Mouse (Mus musculus) left cerebral cortex, adult 8-10 months (tissue): ENCODE measurements around the gene Arhgap23. TPM values are rescaled to one million over a fixed set of nuclear protein-coding genes. Genes with fewer than 3 reads are reported as not detected.

Experiments
- DNase-seq, 2 experiments: peaks; one replicate each; pipeline ENCODE4 v3.0.0; 2022; ENCODE audit warnings: low spot score in 2 of 2
- total RNA-seq, 4 experiments: library from RNA; stranded (reverse); gene quantifications; 2 replicates each; pipeline ENCODE4 v1.2.4; 2022

Arhgap23 gene
- total RNA-seq, 4 experiments from 2014 or later = 72.5 to 74.5 (median 73.4) TPM

GRCm38 (mm10) chr11:97547957-97548706 lies 132.8 kb downstream of the Arhgap23 start:
- DNase-seq = no peak

GRCm38 (mm10) chr11:97548757-97549156 lies 133.4 kb downstream of the Arhgap23 start:
- DNase-seq = no peak

Other genes with a start within 250 kb of the Arhgap23 start
- gene Kpnb1, start 227.7 kb upstream of the Arhgap23 start, total RNA-seq = 100 to 1,000 TPM; 114 to 121 (median 120) TPM
- 100 to 1,000 TPM; 139 to 152 (median 146) TPM for gene Npepps, start 134.9 kb upstream of the Arhgap23 start, total RNA-seq
- gene Mrpl45, start 99.8 kb upstream of the Arhgap23 start, total RNA-seq = 10 to 100 TPM; 22.5 to 27.2 (median 24.9) TPM
- under 1 TPM; 0.20 to 0.50 (median 0.28) TPM for gene Gpr179, start 63.5 kb upstream of the Arhgap23 start, total RNA-seq
- gene Socs7, start 53.0 kb upstream of the Arhgap23 start, total RNA-seq = 10 to 100 TPM; 70.3 to 77.2 (median 75.1) TPM
- not detected for gene 4933428G20Rik, start 84.8 kb downstream of the Arhgap23 start, total RNA-seq
- gene Srcin1, start 160.7 kb downstream of the Arhgap23 start, total RNA-seq = 100 to 1,000 TPM; 255 to 270 (median 262) TPM
- 10 to 100 TPM; 65.6 to 80.8 (median 72.9) TPM for gene Epop, start 214.2 kb downstream of the Arhgap23 start, total RNA-seq
- 100 to 1,000 TPM; 141 to 184 (median 161) TPM for gene Mllt6, start 247.9 kb downstream of the Arhgap23 start, total RNA-seq